Mouse (Mus musculus): Measurements from ENCODE around the gene Galntl6. TPM values are rescaled to one million over a fixed set of nuclear protein-coding genes. Genes with fewer than 3 reads are reported as not detected.

Gene Galntl6
- polyA plus RNA-seq, 1 experiment from 2014 or later: 0.08 TPM

DNA sequence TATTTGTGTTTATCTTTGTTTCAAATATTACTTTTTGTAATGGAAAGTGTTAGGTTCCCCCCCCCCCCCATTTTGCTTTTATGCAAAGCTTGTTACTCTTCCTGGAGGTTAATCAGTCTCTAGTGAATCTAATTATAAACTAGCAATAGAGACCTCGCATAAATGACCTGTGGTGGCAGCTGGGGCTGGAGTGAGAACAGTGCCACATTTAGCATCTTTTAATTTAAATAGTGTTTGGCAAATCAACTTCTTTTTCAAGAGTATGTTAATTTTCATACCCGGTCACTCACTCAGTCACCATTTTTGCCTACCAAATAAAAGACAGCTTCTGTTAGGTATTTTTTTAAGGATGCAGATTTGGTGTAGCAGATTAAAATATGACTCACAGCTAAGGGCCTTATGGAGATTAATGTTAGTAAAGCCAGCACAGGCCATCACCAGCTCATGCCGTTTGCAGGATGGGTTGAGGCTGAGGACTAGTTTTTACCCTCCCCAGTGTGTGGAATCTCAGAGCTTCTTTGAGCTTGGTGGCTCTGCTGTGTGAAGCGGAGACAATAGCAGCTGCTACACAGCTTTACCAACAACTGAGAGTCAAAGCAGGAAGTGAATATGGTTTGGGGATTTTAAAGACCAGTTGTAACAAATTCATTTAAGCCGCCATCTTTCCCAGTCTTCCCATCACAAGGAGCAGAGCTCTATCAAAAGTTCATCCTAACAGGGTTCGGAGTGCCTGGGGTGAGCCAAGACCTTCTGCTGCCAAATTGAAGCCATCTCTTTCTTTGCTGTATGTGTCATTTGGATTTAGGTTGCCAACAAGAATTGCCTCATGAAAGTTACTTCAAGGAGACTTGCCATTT is 990.0 kb downstream of the Galntl6 start:
- H3K27ac ChIP-seq: no peak overlapping the region
- no peaks in the 10 kb centered on the region for H3K27me3 ChIP-seq
- WGBS: 73% methylated on average over 6 of the region's 6 CpGs
- H3K9ac ChIP-seq: no peak overlapping the region
- no peak overlapping the region for H3K4me2 ChIP-seq
- no peaks in the 10 kb centered on the region for H3K36me3 ChIP-seq
- no peaks in the 10 kb centered on the region for H3K9me3 ChIP-seq (replicated peaks)
- ATAC-seq (replicated peaks; ENCODE audit: insufficient number of reproducible peaks, insufficient read depth, low FRiP score, low read depth): no peak
- 0 out of 2 replicates have a peak, but pooled peaks cover 2% of the 10 kb centered on the region for H3K4me1 ChIP-seq (replicated peaks)
- H3K4me3 ChIP-seq: no peak overlapping the region

DNA sequence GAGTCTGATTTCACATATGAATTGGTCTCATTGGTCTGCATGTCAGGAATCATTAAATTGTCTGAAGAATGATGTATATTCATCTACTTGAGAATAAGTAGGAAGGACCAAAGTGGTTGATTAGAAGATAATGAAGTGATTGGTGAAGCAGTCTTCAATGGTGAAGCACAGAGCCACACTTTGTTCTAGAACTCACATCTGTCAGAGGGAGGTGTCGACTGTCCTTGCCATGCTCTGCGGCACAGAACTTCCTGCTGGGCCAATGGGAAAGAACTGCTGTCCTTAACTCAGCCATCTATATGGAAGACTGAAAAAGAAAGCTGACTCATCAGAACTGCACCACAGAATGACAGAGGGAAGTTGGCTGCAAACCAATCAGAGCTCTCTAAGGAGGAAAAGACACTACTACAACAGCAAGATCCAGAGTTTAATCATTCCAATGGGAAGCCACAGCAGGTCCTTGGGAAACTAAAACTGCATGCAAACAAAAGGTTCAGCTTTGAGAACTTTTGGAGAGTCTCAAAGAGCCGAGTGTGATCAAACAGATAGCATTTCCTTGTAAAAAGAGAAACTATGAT is 992.0 kb downstream of the Galntl6 start:
- no peaks in the 10 kb centered on the region for H3K36me3 ChIP-seq
- no peak for ATAC-seq (replicated peaks; ENCODE audit: insufficient number of reproducible peaks, insufficient read depth, low FRiP score, low read depth)
- no peak overlapping the region for H3K27ac ChIP-seq
- no peak overlapping the region for H3K4me2 ChIP-seq
- no peak overlapping the region for H3K4me3 ChIP-seq
- H3K9me3 ChIP-seq (replicated peaks): no peaks in the 10 kb centered on the region
- 60% methylated on average over 3 of the region's 3 CpGs for WGBS
- H3K9ac ChIP-seq: no peak overlapping the region
- no peaks in the 10 kb centered on the region for H3K27me3 ChIP-seq
- H3K4me1 ChIP-seq (replicated peaks): no peaks in the 10 kb centered on the region

DNA sequence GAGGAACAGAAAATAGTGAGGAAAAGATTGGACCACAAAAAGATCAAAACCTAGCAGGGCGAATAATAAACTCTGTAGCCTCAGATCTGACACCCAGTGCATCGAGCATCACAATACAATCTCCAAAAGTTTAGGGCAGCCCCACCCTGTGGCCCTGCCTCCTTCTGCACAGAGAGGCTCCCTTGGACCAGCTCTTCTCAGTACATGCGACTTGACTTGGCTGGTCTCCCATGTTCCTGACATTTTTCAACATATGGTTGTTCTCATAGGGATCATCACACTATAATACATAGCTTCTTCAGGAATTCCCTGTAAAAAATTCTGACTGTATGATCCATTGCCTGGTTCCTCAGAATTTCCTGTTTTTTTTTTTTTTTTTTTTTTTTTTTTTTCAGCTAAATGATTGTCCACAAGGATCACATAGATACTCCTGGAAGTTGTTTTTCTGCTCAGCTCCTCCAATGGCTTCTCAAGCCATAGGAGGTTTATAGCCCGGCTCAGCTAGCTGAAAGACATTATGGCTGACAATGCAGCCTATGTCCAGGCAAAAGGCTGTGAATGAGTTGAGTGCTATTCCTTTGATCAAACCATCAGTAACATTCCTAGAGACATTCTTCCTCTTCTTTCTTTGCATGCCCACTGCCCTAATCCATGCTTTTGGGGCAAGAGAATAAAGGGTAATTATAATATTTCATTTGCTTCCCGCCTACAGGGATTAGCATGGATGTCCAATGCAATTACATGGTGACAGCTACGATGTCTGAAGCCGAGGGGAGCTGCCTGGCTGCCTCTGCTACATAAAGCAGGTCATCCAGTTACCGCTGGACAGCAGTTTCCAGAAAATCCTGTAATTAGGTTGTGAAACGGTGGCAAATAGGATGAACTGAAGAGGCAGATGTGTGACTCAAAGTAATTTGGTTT is 993.5 kb downstream of the Galntl6 start:
- 76% methylated on average over 9 of the region's 9 CpGs for WGBS
- no peak for ATAC-seq (replicated peaks; ENCODE audit: insufficient number of reproducible peaks, insufficient read depth, low FRiP score, low read depth)
- H3K27me3 ChIP-seq: no peaks in the 10 kb centered on the region
- no peaks in the 10 kb centered on the region for H3K9me3 ChIP-seq (replicated peaks)
- no peak overlapping the region for H3K4me2 ChIP-seq
- H3K36me3 ChIP-seq: no peaks in the 10 kb centered on the region
- H3K9ac ChIP-seq: no peak overlapping the region
- no peaks in the 10 kb centered on the region for H3K4me1 ChIP-seq (replicated peaks)
- H3K27ac ChIP-seq: no peak overlapping the region
- no peak overlapping the region for H3K4me3 ChIP-seq

DNA sequence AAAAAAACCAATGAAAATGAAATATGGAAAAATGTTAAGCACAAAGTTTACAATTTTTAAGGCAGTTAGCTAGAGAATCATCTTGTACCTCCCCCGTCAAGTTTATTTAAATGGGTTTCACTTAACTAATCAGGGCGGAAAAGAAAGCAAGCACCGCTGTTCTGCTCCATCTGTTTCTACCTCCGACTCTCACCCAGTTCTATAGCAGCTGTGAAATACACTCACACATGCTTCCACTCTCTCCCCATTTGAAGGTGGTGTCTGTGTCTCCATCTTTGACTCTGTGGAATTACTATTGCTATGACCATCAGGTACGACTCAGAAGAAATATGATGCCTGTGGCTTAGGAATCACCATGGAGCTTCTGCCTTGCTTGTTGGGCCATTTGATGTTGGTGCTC is 1019.1 kb downstream of the Galntl6 start:
- no peaks in the 10 kb centered on the region for H3K9me3 ChIP-seq (replicated peaks)
- H3K27me3 ChIP-seq: no peaks in the 10 kb centered on the region; the same call in 1 of the 2 replicates
- no peak overlapping the region for H3K27ac ChIP-seq
- no peaks in the 10 kb centered on the region for H3K36me3 ChIP-seq
- no peak overlapping the region for H3K9ac ChIP-seq
- ATAC-seq (replicated peaks; ENCODE audit: insufficient number of reproducible peaks, insufficient read depth, low FRiP score, low read depth): no peak
- H3K4me2 ChIP-seq: no peak overlapping the region
- H3K4me3 ChIP-seq: no peak overlapping the region
- WGBS: 84% methylated on average over 5 of the region's 5 CpGs
- no peaks in the 10 kb centered on the region for H3K4me1 ChIP-seq (replicated peaks)

DNA sequence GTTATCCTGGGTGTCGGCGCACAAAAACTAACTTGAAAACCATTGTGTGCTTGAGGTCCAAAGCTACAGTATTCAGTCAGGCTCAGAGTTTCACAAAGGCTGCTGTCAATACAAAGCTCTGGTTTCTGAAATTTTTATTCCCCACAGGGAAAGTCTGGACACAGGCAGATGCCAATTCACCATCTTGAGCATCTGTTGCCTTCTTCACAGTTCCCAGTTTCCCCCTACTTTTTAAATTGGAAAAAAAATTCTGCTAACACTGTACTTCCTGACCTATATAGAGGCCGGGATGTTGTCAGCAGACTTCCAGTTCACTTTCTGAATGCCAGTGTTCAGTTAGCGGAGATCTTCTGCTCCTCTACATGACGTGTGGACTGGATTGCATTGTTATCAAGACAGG is 1020.3 kb downstream of the Galntl6 start:
- Histone ChIP-seq H3K4me3 (no peak overlapping the region), H3K9ac (no peak overlapping the region), H3K27me3 (no peaks in the 10 kb centered on the region; the same call in 1 of the 2 replicates), H3K4me2 (no peak overlapping the region), H3K36me3 (no peaks in the 10 kb centered on the region), H3K27ac (no peak overlapping the region), H3K9me3 (replicated peaks) (no peaks in the 10 kb centered on the region), H3K4me1 (replicated peaks) (no peaks in the 10 kb centered on the region)
- no peak for ATAC-seq (replicated peaks; ENCODE audit: insufficient number of reproducible peaks, insufficient read depth, low FRiP score, low read depth)
- WGBS: 71% methylated on average over 5 of the region's 5 CpGs

DNA sequence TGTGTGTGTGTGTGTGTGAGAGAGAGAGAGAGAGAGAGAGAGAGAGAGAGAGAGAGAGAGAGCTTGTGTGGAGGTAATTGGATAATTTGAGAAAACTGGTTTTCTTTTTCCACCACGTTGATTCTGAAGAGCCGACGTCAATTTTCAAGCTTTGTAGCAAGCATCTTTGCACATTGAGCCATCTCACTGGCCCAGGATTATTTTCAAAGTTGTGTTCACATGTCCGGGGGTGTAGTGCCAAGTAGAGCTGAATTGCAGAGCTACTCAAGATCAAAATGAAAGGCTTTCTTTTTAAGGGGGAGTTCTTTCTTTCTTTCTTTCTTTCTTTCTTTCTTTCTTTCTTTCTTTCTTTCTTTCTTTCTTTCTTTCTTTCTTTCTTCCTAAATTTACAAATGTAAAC is 1022.3 kb downstream of the Galntl6 start:
- Histone ChIP-seq H3K36me3 (no peaks in the 10 kb centered on the region), H3K27ac (no peak overlapping the region), H3K27me3 (no peaks in the 10 kb centered on the region; the same call in 1 of the 2 replicates), H3K9ac (no peak overlapping the region), H3K4me3 (no peak overlapping the region), H3K4me1 (replicated peaks) (no peaks in the 10 kb centered on the region), H3K4me2 (no peak overlapping the region), H3K9me3 (replicated peaks) (no peaks in the 10 kb centered on the region)
- no peak for ATAC-seq (replicated peaks; ENCODE audit: insufficient number of reproducible peaks, insufficient read depth, low FRiP score, low read depth)
- 64% methylated on average over 4 of the region's 4 CpGs for WGBS

DNA sequence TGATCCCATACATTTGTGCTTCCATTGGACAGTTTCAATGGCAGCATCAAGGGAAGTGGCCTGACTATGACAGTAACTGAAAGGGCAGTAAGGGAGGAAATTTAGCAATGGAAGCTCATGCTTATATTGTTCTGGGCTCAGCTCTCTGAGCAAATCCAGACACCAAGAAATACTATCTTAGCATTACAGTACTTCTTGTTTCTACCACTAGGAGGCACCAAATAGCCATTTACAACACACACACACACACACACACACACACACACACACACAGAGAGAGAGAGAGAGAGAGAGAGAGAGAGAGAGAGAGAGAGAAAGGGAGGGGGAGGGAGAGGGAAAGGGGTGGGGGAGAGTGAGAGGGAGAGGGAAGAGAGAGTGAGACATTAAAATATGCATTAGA is 1023.6 kb downstream of the Galntl6 start:
- no peaks in the 10 kb centered on the region; the same call in 1 of the 2 replicates for H3K27me3 ChIP-seq
- ATAC-seq (replicated peaks; ENCODE audit: insufficient number of reproducible peaks, insufficient read depth, low FRiP score, low read depth): no peak

DNA sequence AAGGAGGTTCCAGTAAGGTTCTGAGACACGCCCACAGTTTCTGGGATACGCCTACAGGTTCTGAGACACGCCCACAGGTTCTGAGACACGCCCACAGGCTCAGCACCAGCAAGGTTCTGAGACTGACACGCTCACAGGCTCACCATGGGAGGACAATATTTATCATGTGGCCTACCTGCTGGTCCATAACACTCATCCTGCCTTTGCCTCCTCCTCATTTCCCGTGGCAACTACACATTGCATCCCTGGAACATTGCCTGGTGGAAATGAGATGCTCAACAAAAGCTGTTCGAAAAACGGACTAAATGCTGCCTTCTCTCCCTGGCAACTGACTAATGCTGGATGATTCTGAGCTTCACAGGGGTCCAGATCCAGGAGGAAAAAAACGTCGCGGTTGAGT is 1033.0 kb downstream of the Galntl6 start:
- no peaks in the 10 kb centered on the region for H3K27me3 ChIP-seq
- no peak overlapping the region for H3K4me2 ChIP-seq
- no peak overlapping the region for H3K9ac ChIP-seq
- H3K4me1 ChIP-seq (replicated peaks): no peaks in the 10 kb centered on the region
- 66% methylated on average over 11 of the region's 11 CpGs for WGBS
- ATAC-seq (replicated peaks; ENCODE audit: insufficient number of reproducible peaks, insufficient read depth, low FRiP score, low read depth): no peak
- H3K27ac ChIP-seq: no peak overlapping the region
- H3K9me3 ChIP-seq (replicated peaks): no peaks in the 10 kb centered on the region
- no peak overlapping the region for H3K4me3 ChIP-seq
- no peaks in the 10 kb centered on the region for H3K36me3 ChIP-seq

More for the DNA sequence above, 1023.6 kb downstream of the Galntl6 start:
- Histone ChIP-seq H3K9me3 (replicated peaks) (no peaks in the 10 kb centered on the region), H3K4me2 (no peak overlapping the region), H3K36me3 (no peaks in the 10 kb centered on the region), H3K27ac (no peak overlapping the region), H3K9ac (no peak overlapping the region), H3K4me1 (replicated peaks) (no peaks in the 10 kb centered on the region), H3K4me3 (no peak overlapping the region)

DNA sequence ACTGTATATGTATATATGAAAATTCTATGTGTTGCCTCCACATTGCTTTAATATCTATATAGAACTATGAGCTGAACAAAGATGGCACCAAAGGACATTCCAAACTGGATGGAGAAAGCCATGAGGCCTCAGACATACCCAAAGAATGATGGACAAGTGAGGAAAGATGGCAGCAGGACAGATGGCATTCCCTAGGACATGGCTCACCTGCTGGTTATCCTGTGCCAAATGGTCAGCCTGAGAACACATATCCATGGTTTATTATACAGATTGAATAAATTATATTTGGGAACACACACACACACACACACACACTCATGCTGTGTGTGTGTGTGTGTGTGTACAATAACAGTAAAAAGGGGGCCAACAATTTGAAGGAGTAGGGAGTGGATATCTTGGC is 1063.4 kb downstream of the Galntl6 start:
- H3K4me1 ChIP-seq (replicated peaks): no peaks in the 10 kb centered on the region
- H3K4me3 ChIP-seq: no peak overlapping the region
- no peaks in the 10 kb centered on the region for H3K36me3 ChIP-seq
- no peaks in the 10 kb centered on the region for H3K9me3 ChIP-seq (replicated peaks)
- ATAC-seq (replicated peaks; ENCODE audit: insufficient number of reproducible peaks, insufficient read depth, low FRiP score, low read depth): no peak
- no peak overlapping the region for H3K4me2 ChIP-seq
- no peak overlapping the region for H3K27ac ChIP-seq
- no peak overlapping the region for H3K9ac ChIP-seq
- H3K27me3 ChIP-seq: no peaks in the 10 kb centered on the region

DNA sequence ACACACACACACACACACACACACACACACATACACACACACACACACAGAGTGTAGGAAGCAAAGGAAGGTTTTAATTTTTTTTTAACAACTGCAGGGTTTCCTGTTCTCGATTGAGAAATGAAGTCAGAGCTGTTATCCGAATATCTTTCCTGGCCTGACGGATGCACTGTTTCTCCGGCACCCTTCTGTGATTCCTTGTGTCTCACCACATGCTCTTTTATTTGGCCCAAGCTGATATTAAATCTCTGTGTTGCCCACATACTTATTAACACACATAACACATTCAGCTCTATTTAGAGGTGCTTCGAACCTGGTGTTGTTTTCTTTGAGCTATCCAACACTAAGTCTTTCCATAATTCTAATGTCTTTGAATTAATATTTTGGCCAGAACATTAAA is 1069.0 kb downstream of the Galntl6 start:
- H3K9me3 ChIP-seq (replicated peaks): no peaks in the 10 kb centered on the region
- no peaks in the 10 kb centered on the region for H3K27me3 ChIP-seq
- H3K9ac ChIP-seq: no peak overlapping the region
- ATAC-seq (replicated peaks; ENCODE audit: insufficient number of reproducible peaks, insufficient read depth, low FRiP score, low read depth): no peak
- WGBS: 59% methylated on average over 5 of the region's 5 CpGs
- H3K4me3 ChIP-seq: no peak overlapping the region
- H3K4me1 ChIP-seq (replicated peaks): no peaks in the 10 kb centered on the region
- H3K27ac ChIP-seq: no peak overlapping the region
- H3K36me3 ChIP-seq: no peaks in the 10 kb centered on the region
- no peak overlapping the region for H3K4me2 ChIP-seq
